Mouse (Mus musculus) right cerebral cortex, adult 2 months (tissue): ENCODE results near the gene Htt.

Experiments used
- DNase-seq, 2 experiments: peaks; one replicate each; pipeline ENCODE4 v3.0.0; 2021 to 2022; ENCODE audit warnings: low spot score in 2 of 2

Gene Htt

DNA sequence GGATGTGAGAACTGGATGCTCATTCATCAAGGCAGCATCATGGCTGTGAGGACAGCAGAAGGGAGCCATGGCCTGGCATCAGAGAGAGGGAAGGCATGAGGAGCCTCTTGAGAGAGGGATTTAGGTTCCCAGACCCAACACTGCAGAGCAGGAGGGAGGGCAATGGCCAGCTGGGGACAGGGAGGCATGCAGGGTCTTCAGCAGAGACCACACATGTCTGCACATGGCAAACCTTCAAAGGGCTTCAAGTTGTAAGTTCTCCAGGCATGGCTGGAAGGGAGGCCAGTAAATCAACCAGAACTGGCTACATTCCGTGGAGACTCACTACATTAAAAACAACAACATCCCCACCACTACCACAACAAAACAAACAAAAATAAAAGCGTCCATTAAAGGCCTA, 169.6 kb downstream of the Htt start:
- no peak for DNase-seq

DNA sequence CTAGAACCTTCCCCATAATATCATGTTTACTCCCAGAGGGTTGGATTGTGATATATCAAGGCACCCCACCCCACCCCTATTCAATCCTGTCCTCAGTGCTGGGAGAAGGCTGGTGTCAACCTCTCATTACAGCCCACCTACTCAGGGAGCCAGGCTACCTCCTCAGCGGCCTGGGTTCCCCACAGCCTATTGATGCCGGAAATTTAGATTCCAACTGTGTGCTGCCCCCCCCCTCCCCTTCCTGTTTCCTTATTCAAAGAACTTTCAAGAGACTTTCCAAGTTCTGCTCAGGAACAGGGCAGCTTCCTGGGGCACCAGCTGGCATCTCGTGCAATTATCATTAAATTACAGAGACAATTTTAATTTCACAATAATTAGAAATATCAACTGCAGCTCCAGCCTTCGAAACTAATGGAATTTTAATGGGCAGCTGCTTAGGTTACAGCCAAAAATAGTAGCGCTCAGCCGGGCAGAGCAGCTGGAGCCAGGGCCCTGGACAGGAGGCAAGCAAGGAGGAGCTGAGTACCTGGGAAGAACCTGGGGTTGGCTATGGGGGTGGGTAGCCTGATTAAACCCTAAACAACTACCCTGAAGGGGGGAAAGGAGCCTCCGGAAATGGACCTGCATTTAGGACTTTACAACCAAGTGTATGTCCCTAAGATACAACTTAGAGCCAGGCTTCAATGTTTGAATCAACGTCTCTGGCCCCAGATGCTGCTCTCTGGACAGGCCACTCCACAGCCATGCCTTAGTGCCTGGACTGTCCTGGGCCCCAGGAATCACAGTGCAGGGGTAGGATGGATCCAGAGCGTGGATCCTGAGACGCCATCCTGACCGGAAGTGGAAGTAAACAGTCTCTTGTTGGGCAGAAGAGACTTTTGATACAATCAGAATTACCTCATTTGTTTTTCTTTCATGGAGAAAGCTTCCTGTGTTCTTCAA, 170.2 kb downstream of the Htt start:
- no peak for DNase-seq

GRCm38 (mm10) chr5:34932458-34932806, 170.9 kb downstream of the Htt start:
- DNase-seq = no peak

- no peak for DNase-seq
Observed at GRCm38 (mm10) chr5:34933461-34933860, 171.9 kb downstream of the Htt start.

DNA sequence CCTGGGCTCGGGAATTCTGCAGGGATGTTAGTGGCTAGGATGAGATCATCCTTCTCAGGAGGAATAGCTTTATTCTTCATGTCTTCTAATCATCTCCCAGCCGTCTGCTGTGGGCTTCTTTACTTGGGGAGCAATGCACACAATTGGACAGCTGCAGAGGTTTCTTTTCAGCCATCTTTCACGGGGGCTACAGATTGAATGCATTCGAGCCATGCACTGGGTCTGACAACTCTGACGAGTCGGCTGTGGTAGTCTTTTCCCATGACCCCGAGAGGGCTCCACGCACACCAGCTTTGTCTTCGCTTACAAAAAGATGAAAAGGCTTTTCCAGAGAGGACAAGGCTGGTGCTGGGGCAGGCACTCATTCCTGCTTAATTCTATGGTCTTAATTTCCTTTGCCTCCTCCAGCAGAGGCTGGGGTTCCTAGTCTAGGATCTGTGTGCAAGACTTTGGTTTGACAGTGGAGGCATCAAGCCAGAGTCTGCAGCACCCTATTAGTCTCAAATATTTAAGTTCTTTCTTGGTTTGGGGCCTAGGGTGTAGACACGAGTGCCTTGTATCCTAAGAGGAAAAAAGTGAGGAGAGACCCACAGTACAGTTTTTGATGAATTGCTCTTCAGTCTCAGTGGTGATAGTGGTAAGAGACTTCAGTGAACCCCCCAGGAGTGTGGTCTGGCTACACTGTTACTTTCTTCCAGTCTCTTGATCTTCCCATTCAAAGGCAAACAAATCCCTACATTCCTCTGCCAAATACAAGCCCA, 180.3 kb downstream of the Htt start:
- DNase-seq = no peak

- no peak for DNase-seq
Observed at GRCm38 (mm10) chr5:34943428-34943827, 181.9 kb downstream of the Htt start.

DNA sequence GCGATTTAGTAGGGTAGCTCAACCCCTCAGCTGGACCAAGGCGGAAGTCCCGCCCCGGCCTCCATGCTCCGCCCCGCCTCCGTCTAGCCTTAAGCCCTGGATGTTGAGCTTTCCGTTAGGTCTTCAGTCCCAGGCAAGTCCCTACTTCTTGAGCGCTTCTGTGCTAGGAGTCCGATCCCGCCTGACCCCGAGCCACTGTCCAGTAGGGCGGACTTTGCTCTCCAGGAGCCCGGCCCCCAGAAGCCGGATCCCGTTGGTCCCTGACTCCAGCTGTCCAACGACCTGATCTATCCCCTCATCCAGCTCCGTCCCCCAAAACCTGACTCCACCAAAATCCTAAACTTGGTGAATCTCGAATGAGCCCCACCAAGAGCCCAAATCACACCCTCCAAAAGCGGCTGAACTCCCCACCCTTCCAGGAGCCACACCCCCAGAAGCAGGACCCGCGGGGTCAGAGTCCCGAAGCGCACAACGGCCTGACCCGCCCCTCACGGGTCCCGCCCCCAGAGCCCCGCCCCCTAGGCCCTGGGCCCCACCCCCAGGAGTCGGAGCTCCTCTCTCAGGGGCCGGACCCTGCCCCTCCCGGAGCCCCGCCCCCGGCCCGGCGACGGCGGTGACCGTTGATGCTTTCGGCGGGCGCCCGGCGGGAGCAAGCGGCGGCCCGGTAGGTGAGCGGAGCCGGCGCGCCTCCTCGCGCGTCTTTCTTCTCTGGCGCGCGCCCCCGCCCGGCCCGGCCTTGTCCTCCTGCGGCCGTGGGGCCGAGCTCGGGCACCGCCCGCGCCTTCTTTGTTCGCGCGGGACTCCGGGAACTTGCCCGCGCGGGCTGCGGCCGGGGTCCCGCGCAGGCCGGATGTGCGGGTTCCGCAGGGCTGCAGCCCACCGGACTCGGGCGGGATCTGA, 187.6 kb downstream of the Htt start, which contains the start of gene Rgs12:
TSS of gene Rgs12 (plus strand) at position 585 of the 900 bp plus-strand sequence.
- DNase-seq = peak; percentile 23 to 25

- no peak for DNase-seq
Observed at GRCm38 (mm10) chr5:34949769-34950211, 188.2 kb downstream of the Htt start.

DNA sequence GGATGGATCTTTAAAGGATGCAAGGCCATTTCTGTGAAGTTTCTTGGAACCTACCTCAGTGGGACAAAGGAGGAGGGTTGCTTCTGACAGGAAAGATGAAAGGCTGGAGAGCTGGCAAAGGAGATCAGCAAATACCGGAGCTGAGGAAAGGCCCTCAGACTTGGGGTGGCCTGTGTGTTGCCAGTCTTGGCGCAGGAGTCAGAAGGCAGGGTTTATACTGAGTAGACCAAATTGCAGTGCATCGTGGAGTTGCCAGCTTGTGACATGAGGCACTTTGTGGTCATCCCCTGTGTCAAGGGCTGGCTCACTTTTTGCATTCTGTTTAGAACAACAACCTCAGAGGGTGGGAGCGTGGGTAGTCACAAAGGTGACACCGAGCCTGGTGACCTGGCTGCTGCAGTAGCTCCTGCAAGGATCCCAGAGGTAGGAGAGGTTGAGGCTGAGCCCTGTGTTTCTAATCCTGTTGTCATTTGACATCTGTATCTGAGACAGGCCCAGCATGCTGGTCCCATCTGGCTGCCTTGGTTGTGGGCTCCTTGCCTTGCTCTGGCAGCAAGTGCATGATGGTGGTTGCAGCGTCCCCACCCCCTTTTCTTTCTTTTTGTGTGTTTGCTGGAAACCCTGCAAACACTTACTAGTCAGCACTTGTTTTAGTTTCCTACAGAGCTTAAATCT, 189.1 kb downstream of the Htt start:
- DNase-seq = no peak

GRCm38 (mm10) chr5:34951161-34951834, 189.8 kb downstream of the Htt start:
- DNase-seq = no peak

DNA sequence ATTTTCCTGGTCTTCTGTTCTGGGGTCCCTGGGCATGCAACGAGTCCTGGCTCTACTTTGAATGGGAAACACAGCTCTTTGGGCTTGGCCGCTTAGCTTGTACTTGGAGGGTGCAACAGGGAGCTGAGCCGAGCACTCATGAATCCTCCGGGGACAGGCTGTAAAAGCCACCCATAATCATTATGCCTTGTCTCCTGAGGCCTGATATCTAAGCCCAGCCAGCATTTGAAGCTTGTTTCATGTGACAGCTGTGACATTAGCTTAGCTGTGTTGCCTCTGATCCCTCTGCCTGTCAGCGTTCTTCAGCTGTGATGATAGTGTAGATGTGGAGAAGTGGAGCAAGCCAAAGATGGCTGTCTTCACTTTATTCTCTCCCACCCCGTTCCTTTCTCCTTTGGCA, 193.0 kb downstream of the Htt start:
- no peak for DNase-seq

GRCm38 (mm10) chr5:34955630-34956029, 194.1 kb downstream of the Htt start:
- no peak for DNase-seq

- no peak for DNase-seq
Observed at GRCm38 (mm10) chr5:34956151-34956550, 194.6 kb downstream of the Htt start.

DNA sequence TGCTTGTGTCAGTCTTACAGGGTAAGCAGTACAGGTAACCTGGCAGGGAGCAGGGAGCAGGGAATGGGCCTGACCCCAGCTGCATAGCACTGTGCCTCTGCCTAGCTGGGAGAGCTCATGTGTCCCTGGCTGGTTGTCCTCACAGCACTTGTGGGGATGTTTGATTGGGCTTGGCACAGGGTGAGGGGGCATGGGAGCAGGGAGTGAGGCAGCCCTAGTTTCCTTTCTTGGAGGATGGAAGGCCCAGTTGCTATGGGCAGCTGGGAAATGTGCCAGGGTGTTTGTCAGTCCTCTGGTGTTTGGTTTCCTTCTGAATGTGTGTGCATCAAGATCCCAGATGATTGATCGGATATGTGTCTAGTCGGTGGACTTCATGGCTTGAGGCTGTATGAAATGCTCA, 195.5 kb downstream of the Htt start:
- DNase-seq = peak; percentile 30 to 40

GRCm38 (mm10) chr5:34960021-34960420, 198.5 kb downstream of the Htt start:
- no peak for DNase-seq
